Mouse (Mus musculus) B cell, adult 2 months (primary cell): Measurements from ENCODE around the gene Apoh.

Experiments
- DNase-seq, 2 experiments: peaks; one replicate each; pipeline ENCODE4 v3.0.0; 2022

The Apoh gene

DNA sequence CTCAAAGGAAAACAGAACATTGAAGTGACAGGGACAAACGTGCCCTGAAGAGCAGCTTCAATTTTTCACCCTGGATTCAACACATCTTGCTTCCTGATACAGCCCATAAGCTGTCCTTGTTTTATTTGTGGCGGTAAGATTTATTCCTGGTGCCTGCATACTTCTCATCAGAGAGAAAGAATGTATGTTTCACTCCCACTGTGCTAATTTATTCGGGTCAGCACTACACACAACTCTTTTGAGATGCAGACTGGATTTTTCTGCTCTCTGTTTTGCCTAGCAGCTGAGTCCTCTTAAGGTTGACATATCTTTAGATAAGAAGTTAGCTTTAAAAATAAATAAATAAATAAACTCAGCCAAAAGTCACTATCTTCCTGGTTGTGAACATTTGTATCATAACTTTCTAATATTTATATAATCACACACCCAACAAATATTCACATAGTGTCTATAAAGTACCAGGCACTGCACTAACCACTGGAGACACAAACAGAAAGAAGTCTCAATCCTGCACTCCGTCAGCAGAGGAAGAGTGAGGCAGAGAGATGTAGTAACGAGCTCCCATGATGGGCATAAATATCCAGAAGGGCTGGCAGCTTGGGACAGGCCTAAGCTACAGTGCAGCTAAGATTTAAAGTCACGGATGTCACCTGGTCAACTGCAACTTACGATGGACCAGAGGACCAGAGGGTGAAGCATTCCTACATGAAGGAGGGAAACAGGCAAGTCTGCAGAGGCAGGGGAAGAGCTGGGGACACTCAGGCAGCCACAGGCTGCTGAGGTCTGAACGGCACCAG lies 9.4 kb upstream of the Apoh start:
- DNase-seq = no peak

DNA sequence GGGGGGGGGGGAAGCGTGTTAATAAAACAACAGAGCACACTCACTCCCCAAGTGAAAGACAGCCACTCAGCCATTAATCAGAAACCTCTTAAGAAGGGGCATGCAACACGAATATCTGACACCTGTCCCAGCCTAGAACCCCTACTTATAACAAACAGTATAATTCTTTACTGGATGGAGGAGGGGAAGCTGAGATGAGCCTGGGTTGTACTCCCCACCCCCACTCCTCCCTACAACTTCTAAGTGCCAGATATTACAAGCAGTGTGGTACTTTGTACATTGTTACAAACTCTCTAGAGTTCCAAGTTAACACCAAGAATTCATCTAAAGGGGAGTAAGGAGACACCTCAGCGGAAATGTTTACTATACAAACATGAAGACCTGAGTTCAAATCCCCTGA lies 8.5 kb upstream of the Apoh start:
- no peak for DNase-seq

DNA sequence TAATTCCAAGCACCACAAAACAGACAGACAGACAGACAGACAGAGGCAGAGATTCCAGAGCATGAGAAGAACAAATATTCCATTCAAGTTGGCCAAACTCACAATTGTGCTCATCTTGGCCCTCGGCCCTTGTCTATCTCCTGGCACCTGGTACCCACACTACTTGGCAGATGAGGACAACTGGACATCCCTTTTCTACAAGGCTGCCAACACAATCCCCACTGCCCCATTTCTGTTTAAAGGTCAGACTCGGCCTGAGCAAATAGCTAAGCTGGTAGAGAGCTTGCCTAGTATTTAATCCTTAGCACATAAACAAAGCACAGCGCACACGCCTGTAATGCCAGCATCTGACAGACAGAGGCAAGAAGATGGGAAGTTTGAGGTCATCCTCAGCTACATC lies 7.6 kb upstream of the Apoh start:
- no peak for DNase-seq

DNA sequence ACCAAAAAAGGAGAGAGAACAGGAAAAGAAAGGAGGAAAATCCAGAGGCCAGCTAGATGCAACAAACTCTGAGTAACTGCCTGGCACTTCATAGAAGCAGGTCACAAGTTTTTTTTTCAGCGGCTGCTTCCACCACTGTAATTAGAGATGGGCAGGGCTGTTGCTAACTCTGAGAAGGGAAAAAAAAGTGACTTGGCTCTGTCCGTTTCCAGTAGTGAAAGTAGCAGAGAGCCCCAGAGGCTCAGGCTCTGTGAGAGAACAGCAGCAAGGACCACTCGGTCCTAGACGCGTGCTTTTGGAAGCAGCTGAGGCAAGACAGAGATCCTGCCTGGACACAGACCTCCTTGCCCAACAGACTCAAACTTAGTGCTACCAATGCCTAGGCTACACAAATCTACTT lies 6.7 kb upstream of the Apoh start:
- DNase-seq = no peak

DNA sequence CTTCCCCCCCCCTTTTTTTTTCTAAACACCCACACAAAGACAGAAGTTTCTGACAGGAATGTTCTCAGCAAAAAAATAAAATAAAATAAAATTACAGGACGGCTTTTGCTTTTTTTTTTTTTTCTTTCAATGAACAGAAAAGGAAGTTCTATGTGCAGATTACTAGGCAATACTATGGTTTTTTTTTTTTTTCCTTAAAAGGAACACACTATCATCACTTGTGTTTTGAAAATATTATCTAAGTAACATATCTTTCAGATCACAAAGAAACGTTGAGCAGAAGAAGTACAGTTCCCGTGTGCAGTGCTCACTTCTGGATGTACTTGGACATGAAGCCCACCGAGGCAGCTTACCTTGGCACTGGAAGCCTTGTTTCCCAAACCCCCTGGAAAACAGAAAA lies 2.9 kb upstream of the Apoh start:
- DNase-seq = no peak

DNA sequence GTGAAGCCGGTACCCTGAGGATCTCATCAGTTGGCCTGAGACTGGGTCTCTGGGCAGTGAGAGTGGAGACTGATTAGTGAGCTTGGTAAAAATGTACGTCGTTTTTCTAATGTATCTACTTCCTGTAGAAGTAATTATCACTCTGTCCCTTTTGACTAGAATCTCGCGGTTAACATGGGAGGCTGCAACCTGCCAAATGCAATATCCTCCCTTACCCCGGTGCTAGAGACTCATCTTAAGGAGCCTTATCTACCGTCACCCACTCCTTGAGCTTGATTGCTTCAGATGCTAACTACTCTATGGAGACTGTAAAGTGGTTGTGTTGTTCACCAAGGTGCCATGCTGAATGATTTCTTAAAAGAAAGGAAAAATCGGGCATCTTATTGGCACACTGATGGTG lies 1.4 kb upstream of the Apoh start:
- DNase-seq = no peak

DNA sequence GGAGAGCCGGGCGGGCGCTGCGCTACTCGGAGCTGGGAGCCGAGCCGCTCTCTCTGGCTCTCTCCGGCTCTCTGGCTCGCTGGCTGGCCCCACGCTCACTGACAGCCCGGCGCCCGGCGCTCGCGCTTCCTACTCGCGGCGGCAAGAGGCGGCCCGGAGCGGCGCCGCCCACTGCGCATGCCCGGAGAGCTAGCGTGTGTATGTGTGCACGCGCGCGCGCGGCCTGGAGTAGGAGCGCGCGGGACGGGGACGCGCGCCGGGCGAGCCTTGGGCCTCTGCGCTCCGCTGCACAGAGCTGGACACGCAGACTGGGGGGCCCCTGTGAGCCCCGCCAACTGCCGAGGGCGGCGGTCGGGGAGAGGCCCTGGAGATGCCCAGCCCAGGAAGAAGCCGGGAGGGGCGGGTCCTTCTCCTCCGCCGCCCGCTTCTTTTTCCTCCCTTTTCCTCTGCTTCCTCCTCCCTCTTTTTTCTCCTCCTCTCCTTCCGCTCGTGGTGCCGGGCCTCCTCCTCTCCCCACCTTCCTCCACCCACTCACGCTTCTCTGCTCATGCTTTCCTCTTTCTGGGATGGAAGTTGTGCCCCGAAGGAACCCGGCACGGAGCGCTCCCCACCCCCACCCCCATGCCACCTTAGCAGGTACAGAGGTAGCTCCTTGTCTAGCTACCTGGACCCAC lies 772 bp downstream of the Apoh start, which contains the start of gene Prkca:
Prkca (minus strand) TSS at position 140 of the 674 bp plus-strand sequence.
- peak; percentile 85 to 89 for DNase-seq

DNA sequence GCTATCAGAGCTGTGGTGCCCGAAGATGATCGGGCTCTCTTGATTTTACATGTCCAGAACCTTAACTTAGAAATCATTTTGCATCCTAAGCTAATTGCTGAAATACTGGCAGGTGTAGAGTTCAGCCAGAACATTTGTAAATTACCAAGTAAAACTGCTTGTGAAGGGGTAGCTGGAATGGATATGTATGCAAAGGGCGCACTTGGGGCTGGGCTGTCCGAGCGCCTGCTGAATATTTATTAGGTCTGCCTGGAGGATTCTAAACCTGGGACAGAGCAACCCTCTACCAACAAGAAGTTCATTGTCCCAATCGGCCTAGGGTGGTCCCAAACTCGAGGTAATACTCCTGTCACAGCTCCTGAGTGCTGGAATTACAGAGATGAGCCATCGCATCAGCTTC lies 1.6 kb downstream of the Apoh start:
- DNase-seq = no peak

DNA sequence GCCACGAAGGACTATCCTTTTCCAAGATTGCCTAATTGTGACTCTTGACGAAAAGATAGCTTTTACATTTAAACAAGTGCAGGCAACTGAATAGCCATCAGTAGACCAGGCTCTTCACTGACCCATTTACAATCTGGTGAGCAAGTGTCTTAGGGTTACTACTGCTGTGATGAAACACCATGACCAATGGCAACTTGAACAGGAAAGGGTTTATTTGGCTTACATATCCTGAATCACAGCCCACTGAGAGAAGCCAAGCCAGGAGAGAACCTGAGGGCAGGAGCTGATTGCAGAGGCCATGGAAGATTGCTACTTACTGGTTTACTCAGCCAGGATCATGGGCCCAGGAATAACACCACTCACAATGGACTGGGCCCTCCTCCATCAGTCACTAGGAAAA lies 2.2 kb downstream of the Apoh start:
- no peak for DNase-seq

DNA sequence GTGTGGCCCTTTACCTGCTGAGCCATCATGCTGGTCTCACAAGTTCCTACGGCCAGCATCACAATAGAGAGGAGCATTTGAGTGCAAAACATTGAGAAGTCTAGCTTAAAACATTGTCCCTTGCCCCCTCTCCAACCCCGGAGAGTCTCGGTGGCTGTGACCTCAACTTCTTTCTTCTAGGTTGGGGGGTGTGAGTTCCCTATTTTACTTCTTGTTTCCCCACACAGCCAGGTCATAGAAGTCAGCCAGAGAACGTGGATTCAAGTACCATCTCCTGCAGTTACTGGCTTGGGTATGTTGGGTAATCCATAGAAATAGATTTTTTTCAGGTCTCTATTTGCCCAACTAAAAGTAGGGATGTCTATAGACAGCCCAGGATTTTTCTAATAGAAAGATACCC lies 7.6 kb downstream of the Apoh start:
- DNase-seq = peak in 1 of 2 experiments; percentile 22

DNA sequence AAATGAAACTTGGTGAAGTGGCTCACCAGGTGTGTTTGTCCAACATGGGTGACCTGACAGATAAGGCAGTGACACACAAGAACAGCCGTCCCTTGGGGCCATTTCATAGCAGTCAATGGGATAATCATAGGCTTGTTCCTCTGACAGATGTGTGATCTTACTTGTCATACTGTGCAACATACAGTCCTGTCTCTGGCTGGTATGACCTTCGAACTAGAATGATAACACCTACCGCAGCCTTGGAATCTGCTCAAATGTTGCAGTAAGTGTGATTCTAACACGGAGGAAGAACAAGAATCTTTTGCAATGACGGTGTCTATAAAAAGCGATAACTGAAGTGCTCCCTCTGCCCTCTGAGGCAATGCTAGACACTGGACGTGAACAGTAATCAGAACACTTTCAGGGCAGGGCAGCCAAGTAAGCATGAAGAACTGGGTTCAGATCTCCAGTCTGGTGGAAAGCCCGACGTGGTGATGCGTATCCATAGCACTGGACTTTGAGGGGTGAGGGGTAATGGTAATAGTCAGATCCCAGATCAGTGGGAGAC lies 9.8 kb downstream of the Apoh start:
- no peak for DNase-seq

DNA sequence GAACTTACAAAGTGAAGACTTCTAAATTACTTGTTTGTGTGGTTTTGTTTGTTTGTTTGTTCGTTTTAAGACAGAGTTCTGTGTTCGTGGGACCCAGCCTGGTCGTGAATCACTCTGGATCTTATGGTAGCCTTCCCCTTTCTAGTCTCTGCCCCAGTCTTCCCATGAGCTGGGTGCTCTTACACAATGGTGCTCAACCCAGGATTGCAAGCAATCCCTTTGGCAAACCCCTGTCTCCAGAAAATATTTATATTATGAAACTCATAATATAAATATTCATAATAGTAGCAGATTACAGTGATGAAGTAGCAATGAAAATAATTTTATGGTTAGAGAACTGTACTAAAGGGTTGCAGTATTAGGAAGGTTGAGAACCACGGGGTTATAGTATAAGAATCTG lies 12.9 kb downstream of the Apoh start:
- no peak for DNase-seq

DNA sequence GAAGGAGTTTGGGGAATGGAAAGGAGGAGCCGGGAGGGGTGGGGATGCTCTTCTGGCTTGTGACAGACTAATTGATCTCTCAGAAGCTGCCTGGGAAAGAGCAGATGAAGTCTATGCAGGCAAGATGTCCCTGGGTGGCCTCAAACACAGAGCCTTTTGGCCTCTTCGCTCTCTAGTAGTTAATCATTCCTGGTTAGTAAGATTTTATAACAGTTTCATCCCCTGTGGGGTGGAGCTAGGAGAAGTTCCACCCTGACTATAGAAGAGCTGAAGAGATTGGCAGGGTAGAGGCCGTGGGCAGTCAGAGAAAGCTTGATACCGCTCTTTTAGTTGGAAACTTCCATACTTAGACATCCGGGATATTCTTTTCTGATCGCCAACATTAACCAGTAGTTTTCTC lies 15.8 kb downstream of the Apoh start:
- DNase-seq = no peak

DNA sequence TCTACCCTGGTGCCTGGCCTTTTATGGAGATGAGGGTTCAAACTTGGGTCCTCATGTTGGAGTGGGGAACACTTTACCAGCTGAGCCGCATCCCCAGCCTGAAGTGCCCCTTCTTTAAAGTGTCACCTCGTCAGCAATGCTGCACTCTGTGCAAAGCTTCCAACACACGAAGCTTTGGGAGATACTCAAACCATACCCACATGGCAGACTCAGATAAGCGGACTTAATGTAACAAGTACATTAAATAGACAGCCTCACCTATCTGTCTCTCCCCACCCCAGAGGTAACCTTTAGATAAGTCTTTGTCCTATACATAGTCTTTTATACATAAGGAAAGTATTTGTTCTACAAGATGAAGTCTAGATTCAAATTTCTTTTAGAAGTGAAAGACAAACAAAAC lies 17.8 kb downstream of the Apoh start:
- DNase-seq = no peak

DNA sequence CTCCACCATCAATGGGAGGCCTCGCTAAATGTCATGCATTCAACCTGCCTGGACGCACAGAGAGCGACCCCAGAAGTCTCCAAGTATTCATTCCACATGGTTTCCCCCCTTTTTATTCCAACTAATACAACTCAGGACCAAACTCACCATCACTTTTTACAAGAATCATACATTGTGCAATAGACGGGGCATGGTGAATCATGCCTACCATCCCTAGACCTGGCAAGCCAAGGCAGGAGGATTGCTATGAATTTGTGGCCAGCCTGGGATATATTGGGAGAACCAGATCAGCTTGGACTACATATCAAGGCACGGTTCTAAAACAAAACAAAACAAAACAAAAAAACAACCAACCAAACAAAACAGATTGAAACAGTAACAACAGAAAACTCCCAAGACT lies 19.8 kb downstream of the Apoh start:
- no peak for DNase-seq

DNA sequence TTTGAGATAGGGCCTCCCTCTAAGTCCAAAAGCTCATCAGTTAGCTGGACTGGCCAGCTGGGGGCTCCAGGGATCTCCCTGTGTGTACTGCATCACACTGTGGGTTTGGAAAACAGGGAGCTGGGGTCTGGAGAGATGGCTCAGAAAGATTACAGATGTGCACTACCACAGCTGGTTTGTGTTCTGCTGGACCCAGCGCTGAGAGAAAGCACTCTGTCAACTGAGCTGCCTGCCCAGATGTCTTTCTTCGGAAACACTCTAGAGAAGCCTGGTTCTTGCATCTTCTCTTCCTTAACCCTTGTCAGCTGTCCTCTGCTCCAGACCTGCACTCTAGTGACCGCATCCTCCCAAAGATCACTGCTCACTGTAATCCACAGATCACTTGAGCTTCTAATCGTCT lies 20.8 kb downstream of the Apoh start:
- DNase-seq = no peak

DNA sequence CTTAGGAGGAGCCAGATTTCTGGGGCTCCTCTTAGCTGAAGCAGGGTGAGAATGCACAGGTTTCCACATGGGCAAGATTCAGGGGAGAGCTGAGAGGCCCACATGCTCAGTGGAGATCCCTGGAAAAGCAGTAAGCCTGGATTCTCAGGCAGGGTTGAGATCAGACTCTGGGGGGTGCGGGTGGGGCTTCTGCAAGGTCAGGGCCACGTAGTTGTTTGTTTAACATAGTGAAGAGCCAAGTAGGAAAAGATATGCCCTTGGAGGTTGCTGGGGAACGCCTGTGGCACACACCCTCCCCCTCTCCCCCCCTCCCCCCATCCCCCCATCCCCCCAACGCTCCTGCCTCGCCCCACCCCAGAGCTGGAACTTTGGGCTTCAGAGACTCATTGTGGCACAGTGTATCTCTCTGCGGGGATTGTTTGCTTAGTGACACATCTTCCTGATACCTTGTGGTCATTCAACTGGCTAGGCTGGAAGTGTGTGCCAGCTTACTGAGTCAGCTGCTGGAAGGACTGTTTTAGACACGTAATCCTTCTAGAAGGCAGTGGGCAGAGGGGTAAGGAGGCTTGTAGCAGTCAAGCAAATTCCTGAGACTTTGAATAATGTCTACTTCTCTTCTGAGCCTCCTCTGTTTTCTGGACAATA lies 21.9 kb downstream of the Apoh start:
- no peak for DNase-seq

DNA sequence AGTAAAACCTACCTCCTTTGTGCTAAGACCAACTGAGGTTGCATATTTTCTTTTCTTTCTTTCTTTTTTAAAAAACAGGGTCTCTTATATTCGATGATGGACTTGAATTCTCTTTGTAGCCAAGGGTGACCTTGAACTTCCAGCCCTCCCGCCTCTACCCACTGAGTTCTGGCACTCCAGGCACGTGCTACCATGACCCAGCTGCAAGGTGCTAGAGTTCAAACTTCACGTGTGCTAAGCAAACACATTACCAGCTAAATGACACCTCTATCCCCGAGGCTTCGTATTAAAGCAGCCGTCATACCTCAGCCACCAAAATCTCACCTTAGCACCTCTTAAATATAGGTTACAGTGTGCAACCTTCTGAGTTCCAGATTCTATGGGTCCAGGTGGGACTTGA lies 22.4 kb downstream of the Apoh start:
- DNase-seq = no peak

DNA sequence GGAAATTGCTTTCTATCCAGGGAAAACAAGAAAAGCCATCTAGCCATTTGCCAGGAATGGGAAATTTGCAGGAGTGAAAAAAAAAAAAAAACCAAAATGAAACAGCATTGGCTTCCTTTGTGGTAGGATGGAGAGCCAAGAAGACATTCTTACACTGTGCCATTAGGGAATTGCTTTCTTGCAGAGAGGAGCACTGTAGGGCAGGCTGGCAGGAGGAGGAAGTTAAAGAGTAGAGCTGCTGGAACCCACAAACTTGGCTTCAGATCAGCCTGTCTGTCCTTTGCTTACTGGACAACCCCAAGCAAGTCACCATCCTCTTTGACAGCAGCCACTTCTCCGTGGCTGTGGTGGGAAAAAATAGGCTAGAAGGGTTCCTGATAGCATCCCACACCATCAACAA lies 23.9 kb downstream of the Apoh start:
- DNase-seq = no peak

DNA sequence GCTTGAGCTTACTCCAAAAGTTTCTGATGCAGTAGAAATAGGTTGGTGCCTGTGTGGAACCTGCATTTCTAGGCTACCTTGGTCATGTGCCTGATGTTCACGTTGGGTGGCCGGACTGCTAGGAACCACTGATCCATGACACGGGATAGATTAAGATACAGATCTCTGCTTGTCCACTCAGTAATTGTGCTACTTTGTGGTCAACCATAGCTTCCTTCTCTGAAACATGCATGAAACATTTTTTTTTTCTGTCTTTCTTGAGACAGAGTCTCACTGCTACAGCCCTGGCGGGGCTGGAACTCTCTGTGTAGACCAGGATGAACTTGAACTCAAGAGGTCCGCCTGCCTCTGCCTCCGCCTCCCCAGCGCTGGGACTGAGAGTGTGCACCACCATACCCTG lies 33.7 kb downstream of the Apoh start:
- DNase-seq = no peak

DNA sequence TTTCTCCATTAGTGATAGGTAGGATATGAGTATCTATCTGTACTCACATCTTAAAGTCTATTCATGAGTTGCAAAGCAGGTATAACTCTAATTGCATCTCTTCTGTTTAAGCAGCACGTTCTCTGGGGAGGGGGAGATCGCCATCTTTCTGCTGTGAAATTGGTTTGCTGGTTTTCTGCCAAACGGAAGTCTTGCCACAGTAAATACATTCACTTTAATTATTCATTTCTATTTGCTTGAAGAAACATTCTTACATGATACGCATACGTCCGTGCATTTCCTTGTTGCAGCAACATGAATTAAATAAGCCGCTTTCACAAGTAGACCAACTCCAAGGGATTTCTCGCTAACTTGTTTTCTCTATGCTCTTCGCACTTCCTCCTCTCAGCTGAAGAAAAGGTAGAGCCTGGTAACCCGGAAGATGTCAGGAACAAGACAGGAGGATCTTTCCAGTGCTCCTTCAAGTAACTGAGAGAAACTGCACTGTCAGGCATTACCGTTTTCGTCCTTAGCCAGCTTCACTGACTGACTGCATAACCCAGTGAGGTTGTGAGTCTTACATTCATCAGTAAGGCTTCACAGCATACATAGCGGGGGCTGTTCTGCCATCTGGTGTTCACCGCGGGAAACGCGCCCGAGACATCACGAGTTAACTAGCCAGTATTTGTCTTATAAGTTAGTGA lies 34.7 kb downstream of the Apoh start:
- DNase-seq = peak; percentile 82 to 84

DNA sequence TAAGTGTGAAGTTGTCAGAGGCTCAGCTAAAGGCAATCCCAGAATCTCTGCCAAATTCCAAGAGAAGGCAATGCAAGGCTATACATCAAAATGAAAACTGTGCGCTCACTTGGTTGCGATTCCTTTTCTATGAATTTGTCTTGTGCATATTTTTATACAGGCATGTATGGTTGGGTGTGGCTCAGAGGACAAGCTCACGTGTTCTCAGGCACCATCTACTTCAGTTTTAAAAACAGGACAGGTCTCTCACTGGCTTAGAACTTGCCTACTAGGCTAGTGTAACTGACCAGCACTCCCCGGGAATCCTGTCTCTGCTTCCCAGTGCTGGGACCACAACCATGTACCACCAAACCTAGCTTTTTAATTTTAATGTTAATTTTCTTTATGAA lies 35.2 kb downstream of the Apoh start:
- DNase-seq = no peak

DNA sequence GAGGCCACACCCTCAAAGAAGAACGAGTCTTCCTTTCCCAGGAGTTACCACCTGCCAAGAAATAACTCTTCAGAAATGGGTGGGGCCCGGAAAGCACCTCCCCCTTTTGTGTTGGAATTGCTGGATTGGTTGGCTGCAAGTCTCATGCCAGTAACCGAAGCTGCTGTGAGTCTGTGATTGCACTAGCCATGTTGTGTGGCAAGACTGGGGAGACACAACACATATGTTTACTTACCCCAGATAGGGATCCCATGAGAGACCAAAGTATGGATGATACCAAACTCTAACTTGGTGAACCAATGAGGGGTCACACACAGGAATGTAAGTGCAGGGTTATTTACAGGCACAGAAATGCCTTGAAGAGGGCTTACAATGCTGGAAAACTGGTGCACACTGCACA lies 39.5 kb downstream of the Apoh start:
- DNase-seq = no peak
